Mouse (Mus musculus): Measurements from ENCODE around the gene Jagn1.

DNA sequence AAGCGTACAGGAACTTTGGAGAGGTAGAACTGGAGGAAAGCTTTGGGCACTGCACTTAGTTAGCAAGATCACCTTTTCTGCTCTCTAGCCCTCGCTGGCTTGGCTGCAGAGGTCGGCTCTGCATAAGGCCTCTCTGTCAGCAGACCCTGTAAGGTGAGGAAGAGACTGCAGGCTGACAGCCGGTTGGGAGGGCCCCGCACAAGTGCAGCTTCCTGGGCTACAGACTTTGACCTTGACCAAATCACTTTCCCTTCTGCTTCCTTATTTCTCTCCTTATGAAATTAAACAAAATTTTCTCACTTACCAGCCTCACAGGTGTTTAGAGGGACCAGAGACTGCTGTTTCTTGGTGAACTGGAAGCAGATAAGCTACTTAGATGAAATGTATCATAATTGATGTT lies 12.6 kb downstream of the Jagn1 start:
- TF ChIP-seq CTCF (IDR thresholded peaks at IDR 0.05; ENCODE audit: low read depth) (no peak), EP300 (optimal IDR thresholded peaks at IDR 0.05) (no peak)
